Mouse (Mus musculus): ENCODE measurements around the gene Mustn1. TPM values are rescaled to one million over a fixed set of nuclear protein-coding genes. Genes with fewer than 3 reads are reported as not detected.

Mustn1 gene
- 4.5 and 5.3 TPM in 2 replicates for polyA plus RNA-seq (2015; fragmentation: Nextera tagmentation; extraction: Ambion mirVana)

DNA sequence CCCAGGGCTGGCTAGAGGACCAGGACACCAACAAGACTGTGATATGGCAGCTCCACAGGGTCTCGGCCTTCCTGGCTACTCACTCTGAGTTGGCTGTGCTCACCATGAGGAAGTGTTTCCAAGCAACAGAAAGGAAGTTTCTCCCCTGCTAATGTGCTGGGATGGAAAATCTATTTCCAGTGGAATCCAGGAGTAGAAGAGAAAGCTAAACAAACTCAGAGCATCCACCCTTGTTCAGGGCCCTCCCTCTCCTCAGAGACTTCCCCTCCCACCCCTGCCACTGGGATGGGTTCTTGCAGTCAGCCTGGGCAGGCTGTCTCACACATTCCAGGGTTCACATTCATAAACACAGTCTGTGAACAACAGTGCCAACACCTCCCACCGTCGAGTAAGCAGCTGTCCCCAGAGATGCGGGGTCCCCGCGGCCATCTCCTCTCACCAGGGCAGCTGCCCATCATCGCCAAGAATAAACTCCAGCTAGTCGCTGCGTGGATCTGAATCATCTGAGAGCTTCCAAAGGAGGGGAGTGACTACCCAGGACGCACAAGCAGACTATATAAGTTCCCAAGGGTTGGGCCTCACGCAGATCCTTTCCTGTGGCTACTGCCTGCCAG is at the start of gene Mustn1:
Mustn1 (plus strand) TSS at position 243 of the 614 bp plus-strand sequence.
- ATAC-seq (ENCODE audit: low FRiP score, low TSS enrichment): no peak
- no peak within 1 kb of the TSS for H3K4me3 ChIP-seq (ENCODE audit: low read length)
- H3K9me3 ChIP-seq (ENCODE audit: low read length): no peaks in the 10 kb centered on the region
- H3K27ac ChIP-seq (ENCODE audit: low read length): peak within 1 kb of the TSS; percentile 57
- no peaks in the 10 kb centered on the region for H3K27me3 ChIP-seq (ENCODE audit: insufficient read depth, low read length)
- peaks cover 4% of the 10 kb centered on the region; the same call in 1 of the 2 replicates for H3K36me3 ChIP-seq (ENCODE audit: insufficient read depth, low read length)
- no peak within 1 kb of the TSS; the same call in 1 of the 2 replicates for H3K4me2 ChIP-seq (replicated peaks; ENCODE audit: low read depth, low read length)
- H3K9ac ChIP-seq (replicated peaks; ENCODE audit: low read length): no peak within 1 kb of the TSS; the same call in 1 of the 2 replicates
- WGBS: 61% methylated on average over 11 of the region's 11 CpGs
- peaks cover 44% of the 10 kb centered on the region for H3K4me1 ChIP-seq (ENCODE audit: insufficient read depth, low read length)

DNA sequence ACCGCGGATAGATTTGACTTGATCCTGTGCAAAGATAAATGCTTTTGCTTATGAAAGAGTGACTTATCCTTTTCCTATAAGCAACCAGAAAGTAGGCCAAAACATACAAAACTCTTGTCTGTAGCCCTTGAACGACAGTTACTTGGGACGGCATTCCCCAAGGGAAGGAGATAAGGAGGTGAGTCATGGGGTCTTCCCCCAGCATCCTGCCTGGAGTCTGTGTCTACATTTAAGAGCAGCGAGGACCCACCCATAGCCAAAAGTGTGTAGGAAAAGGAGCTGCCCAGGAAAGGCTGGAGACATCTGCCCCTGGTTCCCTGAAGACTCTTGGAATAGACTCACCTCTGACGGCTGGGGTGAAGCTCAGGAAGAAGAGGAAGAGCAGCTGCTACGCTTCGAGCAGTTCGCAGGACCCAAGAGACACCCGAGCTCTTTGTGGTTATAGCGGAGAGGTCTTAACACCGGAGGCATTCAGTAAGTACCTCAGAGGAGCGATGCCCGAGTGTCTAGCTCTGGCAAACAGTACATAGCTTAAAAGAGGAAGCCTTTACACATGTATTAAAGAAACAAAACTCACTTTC is 41.5 kb upstream of the Mustn1 start:
- no peaks in the 10 kb centered on the region for H3K36me3 ChIP-seq (ENCODE audit: insufficient read depth, low read length)
- 74% methylated on average over 14 of the region's 14 CpGs for WGBS
- H3K4me1 ChIP-seq (ENCODE audit: insufficient read depth, low read length): no peaks in the 10 kb centered on the region
- H3K9ac ChIP-seq (replicated peaks; ENCODE audit: low read length): no peak overlapping the region
- ATAC-seq (ENCODE audit: low FRiP score, low TSS enrichment): no peak
- no peak overlapping the region for H3K4me2 ChIP-seq (replicated peaks; ENCODE audit: low read depth, low read length)
- H3K9me3 ChIP-seq (ENCODE audit: low read length): no peaks in the 10 kb centered on the region
- H3K4me3 ChIP-seq (ENCODE audit: low read length): no peak overlapping the region
- no peak overlapping the region for H3K27ac ChIP-seq (ENCODE audit: low read length)
- H3K27me3 ChIP-seq (ENCODE audit: insufficient read depth, low read length): no peaks in the 10 kb centered on the region

DNA sequence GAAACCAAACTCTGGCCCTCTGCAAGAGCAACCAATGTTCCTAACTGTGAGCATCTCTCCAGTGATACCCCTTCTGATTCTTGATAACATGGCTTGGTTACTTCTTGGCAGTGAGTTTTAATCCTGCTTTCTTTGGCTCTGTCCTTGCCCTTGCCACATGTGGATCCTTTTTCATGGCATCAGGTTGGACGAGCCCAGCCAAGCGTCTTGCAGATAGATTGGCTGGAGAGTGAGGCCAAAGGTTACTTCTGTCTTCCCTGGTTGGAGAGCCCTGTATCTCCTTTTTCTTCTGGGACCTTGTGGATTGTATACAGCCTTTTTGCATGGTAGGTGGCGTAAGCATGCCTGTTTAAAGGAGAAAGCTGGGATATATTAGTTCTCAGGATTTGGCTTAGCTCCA is 35.3 kb upstream of the Mustn1 start:
- H3K27me3 ChIP-seq (ENCODE audit: insufficient read depth, low read length): no peaks in the 10 kb centered on the region
- H3K4me1 ChIP-seq (ENCODE audit: insufficient read depth, low read length): no peaks in the 10 kb centered on the region
- no peak for ATAC-seq (ENCODE audit: low FRiP score, low TSS enrichment)
- no peaks in the 10 kb centered on the region; the same call in 1 of the 2 replicates for H3K9me3 ChIP-seq (ENCODE audit: low read length)
- 89% methylated on average over 3 of the region's 3 CpGs for WGBS
- H3K4me3 ChIP-seq (ENCODE audit: low read length): no peak overlapping the region
- no peak overlapping the region for H3K9ac ChIP-seq (replicated peaks; ENCODE audit: low read length)
- H3K36me3 ChIP-seq (ENCODE audit: insufficient read depth, low read length): no peaks in the 10 kb centered on the region
- H3K27ac ChIP-seq (ENCODE audit: low read length): no peak overlapping the region
- H3K4me2 ChIP-seq (replicated peaks; ENCODE audit: low read depth, low read length): no peak overlapping the region

DNA sequence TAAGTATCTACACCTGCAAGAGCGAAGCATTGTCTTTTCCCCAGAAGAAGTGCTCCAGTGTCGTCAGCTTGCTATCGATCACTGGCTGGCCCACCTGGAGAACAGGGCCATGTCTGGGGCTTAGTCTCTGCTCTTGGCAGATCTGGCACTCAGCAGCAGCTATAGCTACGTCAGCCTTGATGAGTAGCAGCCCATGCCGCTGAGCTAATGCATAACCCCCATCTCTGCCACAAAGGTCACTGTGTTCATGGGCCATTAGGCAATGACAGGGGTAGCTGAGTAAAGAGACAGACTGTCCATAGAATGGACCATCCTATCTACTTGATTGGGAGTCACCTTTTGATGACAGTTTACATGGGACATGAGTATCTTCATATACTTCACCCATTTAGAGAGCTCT is 28.5 kb upstream of the Mustn1 start:
- Histone ChIP-seq H3K4me1 (ENCODE audit: insufficient read depth, low read length) (no peaks in the 10 kb centered on the region), H3K4me2 (replicated peaks; ENCODE audit: low read depth, low read length) (no peak overlapping the region), H3K9me3 (ENCODE audit: low read length) (no peaks in the 10 kb centered on the region), H3K27ac (ENCODE audit: low read length) (no peak overlapping the region), H3K27me3 (ENCODE audit: insufficient read depth, low read length) (no peaks in the 10 kb centered on the region), H3K9ac (replicated peaks; ENCODE audit: low read length) (no peak overlapping the region), H3K36me3 (ENCODE audit: insufficient read depth, low read length) (no peaks in the 10 kb centered on the region), H3K4me3 (ENCODE audit: low read length) (no peak overlapping the region)
- no peak for ATAC-seq (ENCODE audit: low FRiP score, low TSS enrichment)
- 70% methylated on average over 5 of the region's 5 CpGs for WGBS

DNA sequence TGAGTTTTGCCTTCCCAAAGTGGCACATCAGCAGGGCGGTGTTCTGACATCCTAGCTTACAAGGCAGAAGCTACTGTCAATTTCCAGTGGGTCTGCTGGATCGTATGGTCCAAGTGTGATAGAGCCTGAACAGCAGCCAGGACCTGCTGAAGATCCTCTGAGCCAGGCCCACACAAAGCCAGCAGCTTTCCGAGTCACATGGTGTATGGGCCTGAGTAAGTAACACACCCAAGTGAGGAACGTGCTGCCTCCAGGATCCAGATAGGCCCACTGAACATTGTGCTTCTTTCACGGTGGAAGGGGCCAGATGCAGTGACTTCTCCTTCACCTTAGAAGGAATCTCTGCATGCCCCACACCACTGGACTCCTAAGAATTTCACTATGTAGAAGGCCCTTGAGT is 26.7 kb upstream of the Mustn1 start:
- 85% methylated on average over 5 of the region's 5 CpGs for WGBS

DNA sequence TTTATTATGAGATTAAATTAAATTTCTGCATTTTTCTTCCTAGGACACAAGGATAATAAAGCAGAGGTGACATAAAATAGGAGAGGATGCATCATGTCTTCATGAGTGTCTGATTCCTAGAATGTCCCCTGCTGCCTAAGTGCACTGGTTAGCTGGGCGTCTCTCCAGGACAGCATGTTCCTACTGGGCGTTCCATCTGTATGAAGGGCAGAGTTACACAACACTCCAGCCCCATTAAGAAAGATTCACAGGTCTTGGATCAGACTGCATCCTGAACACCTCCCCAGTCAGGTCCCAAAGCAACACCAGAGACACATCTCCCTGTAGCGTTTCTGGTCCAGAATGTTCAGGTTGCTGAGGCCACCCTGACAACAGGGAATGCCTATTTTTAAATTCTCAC is 23.7 kb upstream of the Mustn1 start:
- Histone ChIP-seq H3K36me3 (ENCODE audit: insufficient read depth, low read length) (peaks cover 3% of the 10 kb centered on the region; the same call in 1 of the 2 replicates), H3K4me2 (replicated peaks; ENCODE audit: low read depth, low read length) (no peak overlapping the region), H3K4me1 (ENCODE audit: insufficient read depth, low read length) (no peaks in the 10 kb centered on the region), H3K9ac (replicated peaks; ENCODE audit: low read length) (no peak overlapping the region), H3K9me3 (ENCODE audit: low read length) (no peaks in the 10 kb centered on the region), H3K4me3 (ENCODE audit: low read length) (no peak overlapping the region), H3K27me3 (ENCODE audit: insufficient read depth, low read length) (no peaks in the 10 kb centered on the region), H3K27ac (ENCODE audit: low read length) (no peak overlapping the region)
- WGBS: 78% methylated on average over 3 of the region's 3 CpGs
- no peak for ATAC-seq (ENCODE audit: low FRiP score, low TSS enrichment)

More for the DNA sequence above, 26.7 kb upstream of the Mustn1 start:
- H3K4me1 ChIP-seq (ENCODE audit: insufficient read depth, low read length): no peaks in the 10 kb centered on the region
- H3K4me2 ChIP-seq (replicated peaks; ENCODE audit: low read depth, low read length): no peak overlapping the region
- H3K4me3 ChIP-seq (ENCODE audit: low read length): no peak overlapping the region
- H3K36me3 ChIP-seq (ENCODE audit: insufficient read depth, low read length): no peaks in the 10 kb centered on the region
- no peaks in the 10 kb centered on the region for H3K27me3 ChIP-seq (ENCODE audit: insufficient read depth, low read length)
- H3K9me3 ChIP-seq (ENCODE audit: low read length): no peaks in the 10 kb centered on the region
- no peak overlapping the region for H3K27ac ChIP-seq (ENCODE audit: low read length)
- H3K9ac ChIP-seq (replicated peaks; ENCODE audit: low read length): no peak overlapping the region
- ATAC-seq (ENCODE audit: low FRiP score, low TSS enrichment): no peak

DNA sequence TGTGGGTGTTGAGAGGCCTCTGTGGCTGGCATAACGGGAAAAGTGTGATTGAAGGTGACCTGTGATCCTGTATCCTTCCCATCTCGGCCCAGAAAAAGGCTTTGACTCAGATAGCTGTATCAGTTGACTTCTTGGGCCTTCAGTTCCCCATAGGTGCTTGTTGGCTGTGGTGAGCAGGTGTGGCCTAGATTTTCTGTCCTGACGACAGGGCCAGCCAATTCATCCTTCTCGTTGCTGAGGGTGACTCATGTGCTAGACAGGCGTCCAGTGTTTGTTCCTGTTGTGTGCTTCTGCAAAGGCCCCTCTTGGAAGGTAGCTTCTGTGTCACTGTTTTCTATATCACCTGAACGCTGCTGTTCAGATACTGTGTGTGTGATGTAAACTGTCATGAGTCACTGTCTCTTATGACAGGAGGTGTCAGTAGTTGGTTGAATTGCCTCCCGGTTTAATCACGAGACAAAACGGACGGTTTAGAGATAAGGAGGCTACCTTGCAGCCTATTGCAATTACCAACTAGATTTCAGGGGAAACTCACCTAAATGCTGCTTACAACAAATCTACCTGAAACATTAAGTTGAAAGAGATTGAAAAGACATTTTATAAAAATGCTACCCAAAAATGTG is 22.0 kb upstream of the Mustn1 start:
- no peak overlapping the region for H3K4me2 ChIP-seq (replicated peaks; ENCODE audit: low read depth, low read length)
- 79% methylated on average over 10 of the region's 10 CpGs for WGBS
- H3K4me1 ChIP-seq (ENCODE audit: insufficient read depth, low read length): 0 out of 2 replicates have a peak, but pooled peaks cover 10% of the 10 kb centered on the region
- no peak overlapping the region for H3K9ac ChIP-seq (replicated peaks; ENCODE audit: low read length)
- H3K27ac ChIP-seq (ENCODE audit: low read length): no peak overlapping the region
- no peaks in the 10 kb centered on the region for H3K27me3 ChIP-seq (ENCODE audit: insufficient read depth, low read length)
- H3K36me3 ChIP-seq (ENCODE audit: insufficient read depth, low read length): peaks cover 3% of the 10 kb centered on the region; the same call in 1 of the 2 replicates
- no peaks in the 10 kb centered on the region for H3K9me3 ChIP-seq (ENCODE audit: low read length)
- no peak for ATAC-seq (ENCODE audit: low FRiP score, low TSS enrichment)
- H3K4me3 ChIP-seq (ENCODE audit: low read length): no peak overlapping the region

DNA sequence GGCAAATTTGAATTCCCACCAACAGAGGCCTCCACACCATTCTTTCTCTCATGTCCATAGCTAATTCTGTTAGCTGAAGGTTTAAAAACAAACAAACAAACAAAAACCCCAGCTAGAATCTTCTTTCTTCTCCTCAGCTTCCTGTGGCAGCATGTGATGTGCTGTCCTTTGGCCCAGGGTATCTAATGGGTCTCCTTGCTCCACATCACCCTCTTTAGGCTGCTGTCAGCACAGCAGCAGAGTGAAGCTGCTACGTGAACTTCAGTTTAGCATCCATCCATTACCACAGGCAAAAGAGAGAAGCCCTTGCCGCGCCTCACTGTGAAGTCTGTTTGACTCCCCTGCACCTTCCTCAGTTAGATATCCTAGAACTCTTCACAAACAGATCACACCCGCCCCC is 21.0 kb upstream of the Mustn1 start:
- Histone ChIP-seq H3K36me3 (ENCODE audit: insufficient read depth, low read length) (peaks cover 3% of the 10 kb centered on the region; the same call in 1 of the 2 replicates), H3K27me3 (ENCODE audit: insufficient read depth, low read length) (no peaks in the 10 kb centered on the region), H3K4me1 (ENCODE audit: insufficient read depth, low read length) (0 out of 2 replicates have a peak, but pooled peaks cover 10% of the 10 kb centered on the region), H3K27ac (ENCODE audit: low read length) (no peak overlapping the region), H3K4me2 (replicated peaks; ENCODE audit: low read depth, low read length) (no peak overlapping the region), H3K9me3 (ENCODE audit: low read length) (no peaks in the 10 kb centered on the region), H3K4me3 (ENCODE audit: low read length) (no peak overlapping the region), H3K9ac (replicated peaks; ENCODE audit: low read length) (no peak overlapping the region)
- WGBS: 66% methylated on average over 4 of the region's 4 CpGs
- ATAC-seq (ENCODE audit: low FRiP score, low TSS enrichment): no peak

DNA sequence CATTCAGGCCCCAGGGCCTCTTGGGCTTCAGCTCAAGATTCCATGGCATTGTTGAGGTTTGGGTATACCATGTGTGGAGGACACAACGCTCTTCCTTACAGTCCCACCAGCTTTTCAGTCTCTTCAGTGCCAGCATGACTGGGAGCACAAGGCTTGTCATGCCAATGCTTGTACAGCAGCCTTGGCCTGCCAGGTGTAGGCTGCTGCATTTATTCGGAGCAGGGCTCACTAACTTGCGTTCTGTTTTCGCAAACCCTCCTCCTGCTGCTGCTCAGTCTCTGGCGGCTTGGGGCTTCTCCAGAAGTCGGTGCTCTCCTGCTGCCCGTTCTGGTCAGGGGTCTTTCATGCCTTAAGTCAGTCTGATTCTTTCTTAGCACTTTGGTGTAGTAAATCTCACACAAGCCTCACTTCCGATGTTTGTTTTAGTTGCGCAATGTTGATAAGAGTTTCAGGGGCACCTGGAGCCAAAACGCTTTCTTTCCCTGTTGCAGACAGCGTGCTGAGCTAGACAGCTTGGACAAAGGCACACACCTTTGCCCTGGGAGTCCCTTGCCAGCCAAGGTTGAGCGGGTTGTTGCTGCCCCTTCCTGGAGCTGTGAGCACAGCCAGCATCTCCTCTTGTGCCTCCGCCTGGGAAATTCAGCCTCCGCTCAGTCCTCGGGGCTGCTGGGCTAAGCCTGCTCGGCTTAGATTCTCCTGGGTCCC is 17.4 kb upstream of the Mustn1 start:
- 0 out of 2 replicates have a peak, but pooled peaks have one; percentile 23 for ATAC-seq (ENCODE audit: low FRiP score, low TSS enrichment)
- no peak overlapping the region for H3K4me2 ChIP-seq (replicated peaks; ENCODE audit: low read depth, low read length)
- no peak overlapping the region for H3K27ac ChIP-seq (ENCODE audit: low read length)
- H3K4me1 ChIP-seq (ENCODE audit: insufficient read depth, low read length): 0 out of 2 replicates have a peak, but pooled peaks cover 10% of the 10 kb centered on the region
- H3K9ac ChIP-seq (replicated peaks; ENCODE audit: low read length): no peak overlapping the region
- no peaks in the 10 kb centered on the region for H3K9me3 ChIP-seq (ENCODE audit: low read length)
- WGBS: 46% methylated on average over 16 of the region's 16 CpGs
- no peak overlapping the region for H3K4me3 ChIP-seq (ENCODE audit: low read length)
- no peaks in the 10 kb centered on the region for H3K27me3 ChIP-seq (ENCODE audit: insufficient read depth, low read length)
- H3K36me3 ChIP-seq (ENCODE audit: insufficient read depth, low read length): peaks cover 3% of the 10 kb centered on the region; the same call in 1 of the 2 replicates
